Mouse (Mus musculus): ENCODE measurements around the gene Gng12.
"Not testable (repeated sequence)": the region's sequence is repeated elsewhere in the genome, so short reads cannot be mapped to it uniquely, and the experiment has no call there.

Gene Gng12

DNA sequence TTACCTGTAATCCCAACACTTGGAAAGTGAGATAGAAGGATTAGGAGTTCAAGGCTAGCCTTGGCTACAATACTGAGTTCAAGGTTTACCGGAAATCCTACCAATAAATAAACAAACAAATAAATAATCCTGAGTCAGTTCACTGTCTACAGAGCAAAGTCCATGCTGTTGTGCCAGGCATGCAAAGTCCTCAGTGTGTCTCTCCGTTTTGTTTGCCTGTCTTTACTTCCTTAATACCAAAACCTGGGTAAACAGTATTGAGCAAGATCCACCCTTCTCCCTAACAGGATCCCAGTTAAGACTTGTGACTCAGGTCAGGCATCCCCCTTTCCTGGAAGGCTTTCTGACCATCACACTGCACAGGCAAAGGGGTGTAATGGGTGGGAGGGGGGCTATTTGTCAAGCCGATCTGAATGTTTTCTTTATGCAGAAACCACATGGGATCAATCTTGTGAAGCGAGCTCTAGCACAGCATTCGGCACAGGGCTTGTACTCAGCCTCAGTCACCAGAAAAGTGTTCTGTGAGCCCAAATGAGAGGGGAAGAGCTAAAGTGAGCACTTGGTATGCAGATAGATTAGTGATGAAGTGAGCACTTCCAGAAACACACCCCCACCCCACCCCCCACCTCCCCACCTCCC, 133.2 kb downstream of the Gng12 start:
- no peak for DNase-seq (ENCODE audit: low spot score)

DNA sequence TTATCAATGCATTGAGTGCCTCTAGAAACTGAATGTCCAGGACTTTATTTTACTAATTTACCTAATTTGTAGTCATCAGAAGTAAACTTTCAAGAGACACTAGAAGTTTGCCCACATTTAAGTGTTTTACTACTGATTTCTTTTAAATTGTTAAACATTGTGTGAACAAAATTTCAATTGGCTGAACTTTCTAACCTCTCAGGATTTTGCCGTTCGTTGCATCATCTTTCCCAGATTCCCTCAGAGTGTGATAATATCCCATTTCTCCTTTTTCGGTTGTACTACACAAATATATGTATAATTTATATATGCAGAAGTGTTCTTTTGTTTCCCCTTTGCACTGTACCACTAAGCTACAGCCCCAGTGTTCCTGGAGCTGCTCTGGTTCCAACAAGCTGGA, 133.8 kb downstream of the Gng12 start:
- DNase-seq (ENCODE audit: low spot score), result no peak

DNA sequence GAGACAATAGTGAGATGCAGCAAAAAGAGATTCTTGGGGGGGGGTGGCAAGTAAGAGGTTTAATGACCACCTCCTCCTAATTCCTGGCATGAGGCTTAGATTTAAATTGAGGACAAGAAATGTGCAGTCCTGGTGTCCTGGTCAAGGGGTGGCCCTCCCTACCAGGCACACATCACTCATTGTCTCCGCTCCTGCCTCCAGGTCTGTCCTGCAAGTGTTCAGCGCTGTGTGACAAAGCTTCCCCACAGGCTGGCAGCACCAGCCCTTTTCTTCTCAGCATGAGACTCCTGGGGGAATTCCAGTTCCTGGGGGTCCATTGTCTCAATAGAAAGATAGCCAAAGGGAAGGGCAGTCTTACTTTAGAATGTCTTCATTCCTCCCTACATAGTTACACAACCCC, 134.2 kb downstream of the Gng12 start:
- no peak for DNase-seq (ENCODE audit: low spot score)

DNA sequence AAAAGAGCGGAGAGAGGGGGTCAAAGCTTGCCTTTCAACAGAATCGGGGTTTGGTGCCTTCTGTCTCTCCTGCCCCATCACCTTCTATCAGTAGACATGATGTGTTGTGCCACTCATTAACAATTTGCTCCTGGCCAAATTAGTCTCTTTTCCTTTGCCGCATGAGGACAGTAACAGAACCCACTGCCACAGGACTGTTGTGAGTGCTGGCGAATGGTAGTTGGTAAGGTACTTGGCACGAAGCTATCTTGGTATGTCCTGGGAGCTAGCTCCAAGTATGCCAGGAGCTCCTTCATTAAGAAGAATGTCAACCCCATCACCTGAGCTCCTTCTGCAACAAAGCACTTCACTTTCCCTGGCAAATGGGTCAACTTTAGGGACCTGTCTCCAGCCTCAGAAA, 134.6 kb downstream of the Gng12 start:
- DNase-seq (ENCODE audit: low spot score), result no peak

DNA sequence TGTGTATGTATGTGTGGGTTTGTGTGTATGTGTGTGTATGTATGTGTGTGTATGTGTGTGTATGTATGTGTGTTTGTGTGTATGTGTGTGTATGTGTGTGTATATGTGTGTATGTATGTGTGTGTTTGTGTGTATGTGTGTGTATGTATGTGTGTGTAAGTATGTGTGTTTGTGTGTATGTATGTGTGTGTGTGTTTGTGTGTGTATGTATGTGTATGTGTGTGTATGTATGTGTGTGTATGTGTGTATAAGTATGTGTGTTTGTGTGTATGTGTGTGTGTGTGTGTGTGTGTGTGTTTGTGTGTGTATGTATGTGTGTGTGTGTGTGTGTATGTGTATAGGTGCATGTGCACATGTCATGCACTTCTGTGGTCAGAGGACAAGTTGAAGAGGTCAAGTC, 136.4 kb downstream of the Gng12 start:
- not testable (repeated sequence) for DNase-seq (ENCODE audit: low spot score)

DNA sequence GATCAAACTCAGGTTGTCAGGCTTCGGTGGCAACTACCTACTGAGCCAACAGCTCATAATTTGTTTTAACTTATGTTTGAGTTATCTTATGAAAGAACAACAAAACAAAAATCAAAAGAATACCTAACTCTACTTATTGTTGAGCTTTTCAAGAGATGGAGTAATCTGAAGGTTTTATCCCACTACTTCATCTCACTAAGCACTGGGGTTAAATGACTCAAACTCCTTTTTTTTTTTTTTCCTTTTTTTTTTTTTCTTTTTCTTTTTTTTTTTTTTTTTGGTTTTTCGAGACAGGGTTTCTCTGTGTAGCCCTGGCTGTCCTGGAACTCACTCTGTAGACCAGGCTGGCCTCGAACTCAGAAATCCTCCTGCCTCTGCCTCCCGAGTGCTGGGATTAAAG, 136.8 kb downstream of the Gng12 start:
- DNase-seq (ENCODE audit: low spot score), result not testable (repeated sequence)

DNA sequence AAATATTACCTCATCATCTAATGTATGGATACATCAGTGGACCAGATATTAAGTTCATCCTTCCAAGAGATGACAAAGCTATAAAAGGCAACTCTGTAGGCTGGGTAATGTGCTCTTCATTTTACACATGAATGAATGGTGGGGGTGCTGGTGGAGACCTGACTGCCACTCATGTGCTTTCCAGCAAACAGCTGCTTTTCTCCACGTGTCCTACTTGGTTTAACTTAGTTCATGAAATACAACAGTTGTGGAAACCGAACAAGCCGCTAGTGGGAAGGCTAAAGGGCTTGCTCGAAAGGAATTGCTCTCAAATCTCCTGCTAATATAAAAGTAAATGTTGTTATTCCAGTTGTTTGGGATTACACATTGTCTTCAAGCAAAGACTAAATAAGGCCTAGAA, 137.4 kb downstream of the Gng12 start:
- no peak for DNase-seq (ENCODE audit: low spot score)

DNA sequence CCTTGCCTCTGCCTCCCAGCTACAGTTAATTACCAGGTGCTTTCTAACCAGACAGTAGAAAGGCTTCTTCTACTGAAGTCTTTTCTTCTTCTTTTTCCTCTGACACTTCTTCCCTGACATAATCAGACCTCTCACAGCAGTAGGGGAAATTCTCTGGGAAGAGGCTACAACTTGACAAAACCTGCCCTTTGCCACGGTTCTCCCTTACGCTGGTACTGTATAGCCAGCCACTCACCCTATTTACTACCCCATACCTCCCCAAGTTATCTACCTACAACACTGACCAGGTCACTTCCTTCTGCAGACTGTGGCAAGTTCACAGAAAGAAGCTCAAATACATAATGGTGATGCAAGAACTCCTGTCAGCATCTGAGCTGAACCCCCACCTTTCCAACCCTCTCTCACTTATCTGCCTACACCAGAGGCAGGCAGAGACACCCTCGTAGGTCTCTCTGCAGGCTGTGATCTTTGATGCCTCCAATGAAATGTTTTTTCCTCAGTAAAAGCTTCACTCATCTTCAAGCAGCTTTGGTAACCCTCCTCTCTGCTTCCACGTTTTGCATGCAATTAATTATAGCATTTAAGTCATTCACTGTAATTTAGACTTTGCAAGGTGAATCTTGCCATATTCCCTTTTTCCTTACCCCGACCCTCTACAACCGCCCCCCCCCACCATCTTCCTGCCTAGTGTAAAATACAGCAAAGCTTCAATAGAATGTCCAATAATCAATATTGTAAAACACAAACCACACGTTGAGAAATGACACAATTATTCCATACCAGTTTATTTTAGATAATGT, 138.3 kb downstream of the Gng12 start:
- no peak for DNase-seq (ENCODE audit: low spot score)

DNA sequence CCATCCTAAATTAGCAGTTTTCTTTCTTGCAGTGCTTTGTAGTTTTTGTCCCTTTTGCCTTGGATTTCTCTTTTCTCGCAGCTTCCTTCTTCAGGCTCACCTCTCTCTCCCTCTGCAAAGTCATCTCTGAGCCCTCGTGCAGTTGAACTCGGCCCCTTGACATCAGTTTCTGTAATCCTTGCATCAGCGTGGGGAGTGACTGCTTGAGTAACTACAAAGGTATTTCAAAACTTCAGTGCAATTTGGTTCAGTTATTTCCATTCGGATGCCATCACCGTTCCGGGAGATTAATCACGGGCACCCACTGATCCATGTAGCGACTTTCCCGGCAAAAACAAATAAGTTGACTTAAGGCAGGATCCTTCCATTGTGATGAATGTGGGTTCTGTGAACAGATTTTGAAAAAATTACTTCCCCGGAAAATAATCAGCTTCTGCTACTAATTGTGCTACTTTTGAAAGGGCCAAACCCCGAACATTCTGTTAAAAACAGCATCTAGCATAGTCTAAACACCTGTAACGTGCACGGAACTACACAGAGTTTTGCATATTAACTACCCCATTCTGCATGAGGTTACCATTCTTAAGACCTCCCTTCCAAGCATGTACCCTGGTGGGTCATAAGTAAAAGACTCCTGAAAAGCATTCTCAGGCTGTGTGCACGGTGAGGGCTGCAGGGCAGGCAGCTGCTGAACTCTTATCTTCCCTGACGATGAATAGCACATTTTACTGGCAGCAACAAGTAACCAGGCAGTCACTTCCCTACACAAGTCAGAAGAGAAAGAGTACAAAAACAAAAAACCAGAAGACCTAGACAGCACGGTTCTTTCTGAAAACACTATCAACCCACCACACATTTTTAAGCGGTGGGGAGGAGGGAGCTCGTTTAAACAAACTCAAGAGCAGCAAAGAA, 139.4 kb downstream of the Gng12 start:
- peak; percentile 42 for DNase-seq (ENCODE audit: low spot score)

DNA sequence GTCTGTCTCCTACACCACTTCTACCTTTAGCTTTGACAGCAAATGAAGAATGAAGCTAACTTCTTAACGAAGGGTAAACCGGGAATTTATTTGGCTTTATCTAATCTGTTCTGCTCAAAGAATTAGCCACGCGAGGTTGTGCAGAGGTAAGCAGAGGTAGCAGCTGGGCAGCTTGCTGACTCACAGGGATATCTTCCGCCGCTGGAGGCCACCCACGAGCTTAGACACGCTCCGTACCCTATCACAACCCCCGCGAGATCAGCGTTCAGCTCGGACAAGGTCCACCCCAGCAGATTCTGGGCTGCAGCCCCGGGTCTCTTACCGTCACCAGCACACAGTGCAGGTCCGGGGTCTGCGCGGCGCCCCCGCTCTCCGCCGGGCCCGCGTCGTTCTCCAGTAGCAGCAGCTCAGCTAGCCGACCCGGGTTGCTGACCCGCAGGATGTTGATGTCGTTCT, 140.2 kb downstream of the Gng12 start:
- peak; percentile 86 for DNase-seq (ENCODE audit: low spot score)

DNA sequence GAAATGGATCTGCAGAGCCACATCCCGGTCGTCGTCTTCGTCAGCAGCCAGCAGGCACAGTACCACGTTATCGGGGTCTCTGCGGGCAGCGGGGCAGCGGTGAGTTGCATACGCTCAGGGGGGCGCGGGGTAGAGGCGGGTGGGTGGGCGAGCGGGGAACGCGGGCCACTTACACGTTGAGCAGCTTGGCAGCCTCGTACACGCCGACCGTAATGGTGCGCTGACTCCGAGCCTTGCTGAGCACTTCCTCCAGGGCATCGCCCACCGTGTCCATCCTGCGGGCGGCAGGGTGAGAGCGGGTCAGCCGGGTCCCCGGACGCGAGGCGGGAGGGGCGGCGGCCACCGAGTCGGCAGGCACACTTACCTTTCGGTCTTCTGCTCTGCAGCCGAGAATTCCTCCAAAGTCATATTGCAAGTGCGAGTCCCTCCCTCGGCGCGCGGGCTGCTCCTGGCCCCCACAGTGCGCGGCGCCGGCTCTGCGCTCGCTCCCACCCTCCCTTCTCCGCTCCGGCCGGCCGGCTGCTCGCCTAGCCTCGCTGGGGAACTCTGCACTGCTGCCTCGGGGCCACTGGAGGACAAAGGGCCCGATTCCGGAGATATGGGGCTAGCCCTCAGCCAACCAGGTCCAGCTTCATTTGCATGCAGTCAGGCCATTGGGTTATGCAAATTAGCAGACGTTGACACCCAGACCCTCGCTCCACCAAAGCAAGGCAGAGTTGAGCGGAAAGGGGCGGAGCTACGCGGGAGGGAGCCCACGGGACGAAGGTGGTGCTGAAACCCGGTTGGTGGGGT, 140.8 kb downstream of the Gng12 start, which contains the start of gene Gadd45a:
TSS of gene Gadd45a (minus strand) at position 621 of the 792 bp plus-strand sequence.
- peak; percentile 97 for DNase-seq (ENCODE audit: low spot score)

DNA sequence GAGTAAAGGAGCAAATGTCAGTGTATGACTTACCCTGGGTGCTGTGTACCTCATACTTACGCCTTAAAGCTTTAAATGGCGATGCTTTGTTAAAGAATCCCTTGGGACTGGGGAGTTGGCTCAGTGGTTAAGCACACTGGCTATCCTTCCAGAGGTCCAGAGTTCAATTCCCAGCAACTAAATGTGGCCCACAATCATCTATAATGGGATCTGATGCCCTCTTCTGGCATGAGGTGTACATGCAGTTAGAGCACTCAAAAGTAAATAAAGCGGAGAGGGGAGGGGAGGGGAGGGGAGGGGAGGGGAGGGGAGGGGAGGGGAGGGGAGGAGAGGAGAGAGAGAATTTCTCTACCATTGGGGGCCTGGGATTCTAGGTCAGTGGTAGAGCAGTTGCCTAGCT, 142.8 kb downstream of the Gng12 start:
- no peak for DNase-seq (ENCODE audit: low spot score)

DNA sequence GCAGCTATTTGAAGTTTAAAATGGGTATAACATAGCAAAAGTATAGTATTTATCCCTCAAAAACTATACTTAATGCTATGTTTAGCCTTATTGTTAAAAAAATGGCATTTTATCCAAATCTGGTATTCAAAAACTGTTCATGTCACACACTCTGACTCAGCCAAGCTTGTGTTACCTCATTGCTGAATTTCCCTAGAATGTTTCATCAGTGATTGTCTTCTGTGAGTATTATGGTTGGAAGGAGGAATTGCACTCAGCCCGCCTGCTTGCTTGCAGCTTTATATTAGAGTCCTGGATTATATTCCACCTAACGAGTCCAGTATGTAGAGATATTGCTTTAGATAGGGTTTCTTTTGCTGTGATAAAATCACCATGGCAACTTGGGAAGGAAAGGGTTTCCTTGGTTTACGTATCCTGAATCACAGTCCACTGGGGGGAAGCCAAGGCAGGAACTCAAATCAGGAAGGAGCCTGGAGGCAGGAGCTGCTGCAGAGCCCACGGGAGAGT, 144.8 kb downstream of the Gng12 start:
- no peak for DNase-seq (ENCODE audit: low spot score)

DNA sequence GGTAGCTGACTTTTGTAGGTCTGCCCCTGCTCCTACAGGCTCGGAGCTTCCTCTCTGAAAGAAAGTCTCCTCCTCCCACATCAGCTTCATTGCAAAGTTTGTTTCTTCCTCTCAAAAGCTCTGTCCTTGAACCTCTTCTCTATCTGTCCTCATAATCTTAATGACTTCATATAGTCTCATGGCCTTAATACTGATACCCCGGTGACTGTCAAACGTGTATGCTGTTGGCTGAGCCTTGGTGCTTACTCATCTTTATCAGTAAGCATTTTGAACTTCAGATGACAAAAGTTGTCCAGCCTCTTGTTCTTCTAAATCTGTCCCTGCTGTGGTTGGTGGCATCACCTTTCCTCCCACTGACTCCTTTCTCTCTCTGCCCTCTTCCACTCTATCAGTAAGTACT, 149.2 kb downstream of the Gng12 start:
- DNase-seq (ENCODE audit: low spot score), result no peak

DNA sequence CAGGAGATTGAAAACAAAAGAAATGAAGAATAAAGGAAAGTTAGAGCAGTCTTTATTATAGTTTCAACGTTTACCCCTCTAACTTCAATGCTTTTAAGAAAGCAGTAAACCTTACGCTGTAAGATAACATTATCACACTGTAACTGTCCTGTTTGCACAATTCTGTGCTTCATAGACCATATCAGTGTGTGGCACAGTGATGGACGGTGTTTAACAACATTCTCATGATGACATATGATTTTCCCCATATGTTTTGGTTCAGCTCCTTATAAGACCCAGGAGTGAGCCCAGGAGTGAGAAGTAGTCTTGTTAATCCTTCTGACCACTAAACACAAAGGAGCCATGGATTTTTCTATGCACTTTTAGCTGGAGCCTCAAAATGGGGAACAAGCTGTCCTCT, 150.7 kb downstream of the Gng12 start:
- no peak for DNase-seq (ENCODE audit: low spot score)

DNA sequence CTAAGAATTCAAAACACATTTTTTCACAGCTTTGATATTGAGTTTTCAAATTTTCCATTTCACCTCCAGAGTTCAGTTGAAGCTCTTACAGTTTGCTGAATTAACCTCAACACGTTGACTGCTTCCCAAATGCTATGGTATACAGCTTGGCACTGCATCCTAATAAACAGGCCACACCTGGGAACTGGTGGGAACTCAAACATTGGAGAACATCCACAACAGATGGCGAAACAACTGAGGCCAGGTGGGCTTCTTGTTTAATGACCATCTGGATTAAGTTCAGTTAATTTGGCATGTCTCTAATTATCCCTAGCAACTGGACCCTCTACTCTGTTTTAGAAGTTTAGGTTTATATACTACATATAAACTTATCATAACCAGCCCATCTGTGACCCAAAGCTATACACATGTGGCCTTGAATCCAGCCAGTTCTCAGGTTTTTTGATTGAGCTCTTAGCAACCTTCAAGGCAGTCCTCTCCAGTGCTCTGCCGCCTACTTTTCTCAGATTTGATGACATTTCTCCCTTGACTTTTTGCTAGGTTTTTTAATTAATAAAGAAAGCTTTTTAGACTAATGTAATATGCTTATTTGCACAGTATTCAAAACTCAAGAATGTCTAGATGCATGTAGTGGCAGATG, 152.0 kb downstream of the Gng12 start:
- DNase-seq (ENCODE audit: low spot score), result no peak

DNA sequence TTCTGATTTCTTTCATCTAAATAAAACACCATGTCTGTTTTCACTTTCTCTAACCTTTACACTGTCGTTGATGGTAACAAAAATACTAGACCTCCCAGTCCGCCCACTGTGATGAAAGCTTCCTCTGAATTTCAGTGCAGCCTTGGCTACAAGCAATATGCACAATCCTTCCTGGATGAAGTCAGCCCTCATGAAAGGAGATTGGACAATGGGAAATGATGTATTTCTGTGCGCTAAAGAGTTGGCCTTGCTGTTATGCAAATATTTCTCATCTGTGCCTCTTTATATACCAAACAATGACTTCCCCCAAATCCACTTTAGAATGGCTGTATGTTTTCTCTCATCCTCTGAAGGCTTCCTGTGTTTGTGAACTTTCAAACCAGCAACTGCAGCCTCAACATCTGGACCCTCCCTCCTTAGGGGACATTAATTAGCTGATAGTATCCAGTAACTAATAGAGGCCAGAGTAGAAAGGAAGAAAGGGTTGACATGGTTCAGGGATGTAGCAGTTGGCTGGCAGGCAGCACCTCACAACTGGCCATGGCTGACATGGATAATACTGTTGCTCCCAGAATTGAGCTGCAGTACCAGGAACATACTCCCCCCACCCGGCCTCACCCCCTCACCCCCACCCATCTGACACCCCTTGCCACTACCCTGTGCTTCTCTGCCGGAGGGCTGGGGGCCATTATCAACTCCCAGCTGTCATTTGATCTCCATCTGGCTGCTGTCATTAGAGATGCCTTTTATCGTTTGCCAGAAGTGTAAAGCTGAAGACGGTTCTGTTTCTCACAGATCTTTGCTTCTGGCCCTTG, 152.9 kb downstream of the Gng12 start:
- DNase-seq (ENCODE audit: low spot score), result peak; percentile 72

DNA sequence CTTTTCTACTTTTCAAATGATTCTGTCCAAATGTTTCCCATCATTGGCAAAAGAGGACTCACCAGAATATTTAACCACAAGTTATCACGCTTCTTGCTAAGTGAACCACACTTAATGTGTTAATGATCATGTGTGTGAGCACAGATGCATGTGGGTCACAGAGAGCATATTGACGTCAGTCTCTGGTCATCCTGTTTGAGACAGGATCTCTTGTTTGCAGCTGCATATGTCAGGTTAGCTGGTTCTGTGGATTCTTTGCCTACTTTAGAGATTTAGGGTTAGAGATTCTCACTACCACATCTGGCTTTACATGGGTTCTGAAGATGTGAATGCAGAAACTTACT, 153.5 kb downstream of the Gng12 start:
- DNase-seq (ENCODE audit: low spot score), result no peak

DNA sequence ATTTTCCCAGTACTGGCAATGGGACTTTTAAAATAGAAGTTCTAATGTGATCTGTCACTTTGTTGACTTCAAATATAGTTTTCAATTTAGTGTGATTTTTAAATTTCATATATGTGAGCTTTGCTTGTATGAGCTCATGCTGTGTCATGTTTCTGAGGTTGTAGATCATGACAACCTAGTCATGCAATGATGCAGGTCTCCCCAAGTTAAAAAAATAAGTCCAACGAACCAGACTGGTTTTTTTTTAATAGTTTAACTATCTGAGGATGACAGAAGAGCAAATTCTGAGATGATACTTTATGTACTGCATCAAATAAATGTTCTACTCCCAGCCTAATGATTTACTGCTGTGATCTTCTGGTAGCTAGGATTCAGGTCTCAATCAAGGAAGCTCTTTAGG, 153.9 kb downstream of the Gng12 start:
- DNase-seq (ENCODE audit: low spot score), result no peak

Data from retina, embryonic 14.5 days (tissue).